Mouse (Mus musculus): ENCODE measurements around the gene Spc25. TPM values are rescaled to one million over a fixed set of nuclear protein-coding genes. Genes with fewer than 3 reads are reported as not detected.

Gene Spc25
- total RNA-seq, 2 experiments from 2014 or later, result 0.66 to 1.1 TPM

- no peak for DNase-seq
- intact Hi-C loops (cut with DNase I), result no loop called here
These were observed 16.8 kb downstream of the Spc25 start for GRCm38 (mm10) chr2:69189222-69189621.

GRCm38 (mm10) chr2:69188732-69189131, 17.3 kb downstream of the Spc25 start:
- no peak for DNase-seq
- intact Hi-C loops (cut with DNase I), result no loop called here

- intact Hi-C loops (cut with DNase I), result no loop called here
- no peak for DNase-seq
These were observed 18.0 kb downstream of the Spc25 start for GRCm38 (mm10) chr2:69187990-69188389.

- no peak for DNase-seq
- intact Hi-C loops (cut with DNase I), result no loop called here
These were observed 26.3 kb downstream of the Spc25 start for GRCm38 (mm10) chr2:69179721-69180120.

GRCm38 (mm10) chr2:69175296-69175695, 30.7 kb downstream of the Spc25 start:
- DNase-seq, result no peak
- intact Hi-C loops (cut with DNase I), result no loop called here

GRCm38 (mm10) chr2:69170395-69171077, 35.5 kb downstream of the Spc25 start:
- intact Hi-C loops (cut with DNase I), result no loop called here
- no peak for DNase-seq

GRCm38 (mm10) chr2:69158907-69159306, 47.1 kb downstream of the Spc25 start:
- intact Hi-C loops (cut with DNase I), result no loop called here

GRCm38 (mm10) chr2:69156283-69156682, 49.7 kb downstream of the Spc25 start:
- intact Hi-C loops (cut with DNase I), result no loop called here
- DNase-seq, result no peak

More at GRCm38 (mm10) chr2:69158907-69159306, 47.1 kb downstream of the Spc25 start:
- DNase-seq, result no peak

GRCm38 (mm10) chr2:69155861-69156260, 50.1 kb downstream of the Spc25 start:
- DNase-seq, result peak in 1 of 2 experiments; percentile 12

GRCm38 (mm10) chr2:69150841-69151240, 55.2 kb downstream of the Spc25 start:
- intact Hi-C loops (cut with DNase I), result no loop called here
- no peak for DNase-seq

More at GRCm38 (mm10) chr2:69155861-69156260, 50.1 kb downstream of the Spc25 start:
- intact Hi-C loops (cut with DNase I), result no loop called here

- no peak for DNase-seq
- intact Hi-C loops (cut with DNase I), result no loop called here
These were observed 56.8 kb downstream of the Spc25 start for GRCm38 (mm10) chr2:69149154-69149553.

- no peak for DNase-seq
- intact Hi-C loops (cut with DNase I), result no loop called here
These were observed 57.3 kb downstream of the Spc25 start for GRCm38 (mm10) chr2:69148691-69149090.

Other genes starting within 250 kb of the Spc25 start
- gene Nostrin, start 70.4 kb downstream of the Spc25 start, total RNA-seq (2021), result 1 to 10 TPM; 1.3 to 2.3 TPM
- gene G6pc2, start 4.9 kb upstream of the Spc25 start, total RNA-seq (2021), result not detected
- not detected for gene Abcb11, start 136.4 kb upstream of the Spc25 start, total RNA-seq (2021)
- gene Dhrs9, start 174.3 kb upstream of the Spc25 start, total RNA-seq (2021), result not detected